In genomic region chr16:50363443-50364188, GRCm38 (mm10) we compare ENCODE assay signal across 8 mouse cellular contexts.
A peak's percentile ranks its signal among the peaks of the same experiment; 100 is the strongest.
DNase-seq lines count a peak whose midpoint lies in the region; ATAC-seq and TF ChIP-seq lines count a peak whose summit lies in the region.

No protein-coding gene starts in this region.

- no peaks in the 10 kb centered on the region for H3K36me3 ChIP-seq in forebrain, postnatal 0 days (ENCODE audit: insufficient read depth)
- no peaks in the 10 kb centered on the region for H3K36me3 ChIP-seq in midbrain, embryonic 15.5 days (replicated peaks)

- WGBS in forebrain, postnatal 0 days = 27% methylated on average over 17 of the region's 17 CpGs
- 46% methylated on average over 17 of the region's 17 CpGs for WGBS in midbrain, embryonic 15.5 days

- H3K4me1 ChIP-seq in forebrain, postnatal 0 days (ENCODE audit: insufficient read depth) = 0 out of 2 replicates have a peak, but pooled peaks cover 3% of the 10 kb centered on the region
- H3K4me1 ChIP-seq in midbrain, embryonic 15.5 days = peaks cover 15% of the 10 kb centered on the region

- peak overlapping the region; percentile 62 for H3K9ac ChIP-seq in forebrain, postnatal 0 days
- peak overlapping the region; percentile 39 for H3K9ac ChIP-seq in midbrain, embryonic 15.5 days

- no peak for TF ChIP-seq CTCF in forebrain, postnatal 0 days (IDR thresholded peaks at IDR 0.05; ENCODE audit: low read depth)

- H3K9me3 ChIP-seq in forebrain, postnatal 0 days (ENCODE audit: low read length) = no peaks in the 10 kb centered on the region
- H3K9me3 ChIP-seq in midbrain, embryonic 15.5 days = no peaks in the 10 kb centered on the region

- DNase-seq in frontal cortex, postnatal 10 days (ENCODE audit: low spot score in 2 of 2) = no peak
- DNase-seq in forebrain, postnatal 0 days = no peak
- peak; percentile 13 to 48 for DNase-seq in kidney, postnatal 4 days
- DNase-seq in spleen, postnatal 4 days (ENCODE audit: low spot score in 2 of 2) = no peak
- no peak for DNase-seq in gastrocnemius, adult 18-20 months (ENCODE audit: low spot score)

- H3K4me3 ChIP-seq in forebrain, postnatal 0 days (ENCODE audit: low read depth, low read length) = peak overlapping the region; percentile 47
- H3K4me3 ChIP-seq in midbrain, embryonic 15.5 days = peak overlapping the region; percentile 40

- H3K4me2 ChIP-seq in forebrain, postnatal 0 days (ENCODE audit: low read depth) = peak overlapping the region; percentile 52
- peak overlapping the region; percentile 47 for H3K4me2 ChIP-seq in midbrain, embryonic 15.5 days

- H3K27ac ChIP-seq in forebrain, postnatal 0 days (ENCODE audit: low read depth, low read length) = peak overlapping the region; percentile 78
- peak overlapping the region; percentile 80 for H3K27ac ChIP-seq in midbrain, embryonic 15.5 days

- no peaks in the 10 kb centered on the region for H3K27me3 ChIP-seq in forebrain, postnatal 0 days (ENCODE audit: insufficient read depth, low read length)
- H3K27me3 ChIP-seq in midbrain, embryonic 15.5 days (replicated peaks) = no peaks in the 10 kb centered on the region

- peak; percentile 83 for ATAC-seq in frontal cortex, adult (ENCODE audit: low TSS enrichment)
- peak; percentile 66 for ATAC-seq in activated CD4-positive, CD25-positive, alpha-beta regulatory T cell, adult 4 months
- peak; percentile 76 for ATAC-seq in forebrain, postnatal 0 days
- ATAC-seq in midbrain, embryonic 15.5 days (replicated peaks) = peak; percentile 83

Comparison
In these comparisons a context has a peak if more than half of its experiments do, and no peak if none do; other contexts are left out.
1. DNase-seq: peak in kidney, postnatal 4 days (2 of 2); none in frontal cortex, postnatal 10 days (0 of 2), forebrain, postnatal 0 days (single experiment), spleen, postnatal 4 days (0 of 2) and gastrocnemius, adult 18-20 months (single experiment).
2. Peak in every context shown above with its lines, with median percentiles within 50 percentile points of each other: ATAC-seq.